Mouse (Mus musculus) stomach, postnatal 0 days (tissue): ENCODE measurements around the gene Pigp. TPM values are rescaled to one million over a fixed set of nuclear protein-coding genes. Genes with fewer than 3 reads are reported as not detected.

Experiments used
- ATAC-seq: fragments of 200-750 bp; cut with Nextera tagmentation; 2 replicates; pipeline ENCODE4 v1.8.0; 2017; ENCODE audit not compliant: low FRiP score, low TSS enrichment
- DNase-seq: peaks from one replicate; pipeline ENCODE4 v3.0.0-alpha.2; 2016; ENCODE audit warnings: low spot score
- H3K27ac ChIP-seq: fragments of 300-500 bp; sonication (generic); replicated peaks from 2 replicates; pipeline ENCODE4 v1.5.1; 2014; ENCODE audit warnings: mild to moderate bottlenecking, control low read depth
- H3K27me3 ChIP-seq: fragments of 300-500 bp; sonication (generic); 2 replicates; pipeline ENCODE4 v1.6.1; 2014; ENCODE audit warnings: low read length; ENCODE audit not compliant: control insufficient read depth, insufficient read depth
- H3K36me3 ChIP-seq: fragments of 300-500 bp; sonication (generic); 2 replicates; pipeline ENCODE4 v1.6.1; 2014; ENCODE audit warnings: low read length, mixed read lengths; ENCODE audit not compliant: control insufficient read depth, insufficient read depth
- H3K4me1 ChIP-seq: fragments of 300-500 bp; sonication (generic); replicated peaks from 2 replicates; pipeline ENCODE4 v1.6.1; 2014; ENCODE audit warnings: antibody characterized with exemption; ENCODE audit not compliant: control insufficient read depth, insufficient read depth
- H3K4me2 ChIP-seq: fragments of 300-500 bp; sonication (generic); replicated peaks from 2 replicates; pipeline ENCODE4 v1.6.1; 2014; ENCODE audit warnings: low read depth, mild to moderate bottlenecking, control low read depth, moderate library complexity
- H3K4me3 ChIP-seq: fragments of 300-500 bp; sonication (generic); 2 replicates; pipeline ENCODE4 v1.5.1; 2014; ENCODE audit warnings: low read depth, low read length, control low read depth
- H3K9ac ChIP-seq: fragments of 300-500 bp; sonication (generic); 2 replicates; pipeline ENCODE4 v1.6.1; 2014; ENCODE audit warnings: mild to moderate bottlenecking, low read length, control low read depth, mixed read lengths
- H3K9me3 ChIP-seq: fragments of 300-500 bp; sonication (generic); 2 replicates; pipeline ENCODE4 v1.6.1; 2016; ENCODE audit warnings: low read length; ENCODE audit not compliant: control insufficient read depth
- CTCF ChIP-seq: IDR thresholded peaks from 2 replicates; pipeline ENCODE4 v1.5.1; 2016; ENCODE audit warnings: antibody characterized with exemption, low read depth, mild to moderate bottlenecking, moderate library complexity
- EP300 ChIP-seq: optimal IDR thresholded peaks from 2 replicates; pipeline ENCODE3; 2016; ENCODE audit warnings: antibody characterized with exemption
- WGBS: fragments of 180-500 bp; shearing (Covaris S2); extraction: QIAGEN DNeasy Blood & Tissue Kit; methylation state at CpG from one replicate; pipeline ENCODE4 v1.1.7; 2014; 5-methylcytosine and 5-hydroxymethylcytosine counted together
- polyA plus RNA-seq: library from polyadenylated mRNA; unstranded; fragments of >200 nt; fragmentation: Nextera tagmentation; extraction: Ambion mirVana; gene quantifications from 2 replicates; pipeline ENCODE4 v1.2.1, GENCODE M21; 2015

Pigp gene
- polyA plus RNA-seq, 1 experiment from 2014 or later: 157 TPM

GRCm38 (mm10) chr16:94330429-94330828 lies 41.2 kb downstream of the Pigp start:
- DNase-seq (no peak), ATAC-seq (no peak)
- Histone ChIP-seq H3K36me3 (no peaks in the 10 kb centered on the region), H3K4me3 (no peak overlapping the region), H3K9me3 (no peaks in the 10 kb centered on the region), H3K4me1 (no peaks in the 10 kb centered on the region), H3K27ac (no peak overlapping the region), H3K27me3 (no peaks in the 10 kb centered on the region), H3K9ac (no peak overlapping the region), H3K4me2 (no peak overlapping the region)
- 79% methylated on average over 5 of the region's 5 CpGs for WGBS
- TF ChIP-seq EP300: no peak
- TF ChIP-seq CTCF: no peak

- Histone ChIP-seq H3K4me3 (peak overlapping the region; percentile 62), H3K4me2 (peak overlapping the region; percentile 94), H3K27me3 (no peaks in the 10 kb centered on the region), H3K9ac (peak overlapping the region; percentile 69), H3K36me3 (no peaks in the 10 kb centered on the region), H3K4me1 (no peaks in the 10 kb centered on the region), H3K9me3 (no peaks in the 10 kb centered on the region), H3K27ac (no peak overlapping the region)
- ATAC-seq (no peak), DNase-seq (peak; percentile 31)
- WGBS: 30% methylated on average over 25 of the region's 25 CpGs
- no peak for TF ChIP-seq CTCF
- TF ChIP-seq EP300: no peak
These were observed 42.5 kb downstream of the Pigp start for GRCm38 (mm10) chr16:94328881-94329867.

- no peaks in the 10 kb centered on the region for H3K36me3 ChIP-seq
- no peaks in the 10 kb centered on the region for H3K27me3 ChIP-seq
- under 1% methylated on average over 63 of the region's 63 CpGs for WGBS
- ATAC-seq: peak; percentile 65
- H3K4me1 ChIP-seq: no peaks in the 10 kb centered on the region
- H3K27ac ChIP-seq: peak within 1 kb of the TSS; percentile 35; the same call in 1 of the 2 replicates
- peak within 1 kb of the TSS; percentile 94 for H3K4me2 ChIP-seq
- no peak for TF ChIP-seq CTCF
- no peak for TF ChIP-seq EP300
- peak within 1 kb of the TSS; percentile 62 for H3K4me3 ChIP-seq
- DNase-seq: peak; percentile 71
- peak within 1 kb of the TSS; percentile 69 for H3K9ac ChIP-seq
- no peaks in the 10 kb centered on the region for H3K9me3 ChIP-seq
These were observed 43.6 kb downstream of the Pigp start, which contains the start of gene Ripply3 for GRCm38 (mm10) chr16:94327781-94328711. Gene Ripply3, plus strand, starts transcription at chr16:94328420.

- WGBS: 93% methylated on average over 3 of the region's 3 CpGs
These were observed 45.6 kb downstream of the Pigp start for GRCm38 (mm10) chr16:94326008-94326407.

GRCm38 (mm10) chr16:94323681-94324080 lies 48.0 kb downstream of the Pigp start:
- DNase-seq (no peak), ATAC-seq (no peak)
- Histone ChIP-seq H3K4me1 (no peaks in the 10 kb centered on the region), H3K9me3 (no peaks in the 10 kb centered on the region), H3K27ac (no peak overlapping the region), H3K27me3 (no peaks in the 10 kb centered on the region), H3K9ac (no peak overlapping the region), H3K4me3 (no peak overlapping the region), H3K36me3 (no peaks in the 10 kb centered on the region), H3K4me2 (no peak overlapping the region)
- TF ChIP-seq CTCF (no peak), EP300 (no peak)
- WGBS: 64% methylated on average over 5 of the region's 5 CpGs

More at GRCm38 (mm10) chr16:94326008-94326407, 45.6 kb downstream of the Pigp start:
- no peaks in the 10 kb centered on the region for H3K36me3 ChIP-seq
- no peaks in the 10 kb centered on the region for H3K4me1 ChIP-seq
- H3K27ac ChIP-seq: no peak overlapping the region
- no peaks in the 10 kb centered on the region for H3K9me3 ChIP-seq
- DNase-seq (no peak), ATAC-seq (no peak)
- no peak for TF ChIP-seq EP300
- no peak overlapping the region for H3K4me3 ChIP-seq
- H3K27me3 ChIP-seq: no peaks in the 10 kb centered on the region
- no peak overlapping the region for H3K9ac ChIP-seq
- no peak overlapping the region for H3K4me2 ChIP-seq
